Comparison of ENCODE assay signal across 26 mouse cellular contexts in genomic region chr12:15722161-15722560, GRCm38 (mm10).
"Had no signal": no experiment of that assay in that cellular context is flagged by ENCODE, and none has a peak within 500 bp of the region (broad histone marks: within the 10 kb centered on the region; RNA-seq: fewer than 3 reads in every experiment).

No protein-coding gene starts in this region.

- H3K27ac ChIP-seq: heart, embryonic 13.5 days; heart, embryonic 15.5 days; hindbrain, embryonic 10.5 days; hindbrain, embryonic 12.5 days; hindbrain, embryonic 14.5 days; intestine, embryonic 15.5 days; kidney, postnatal 0 days; layer of hippocampus, adult 2 months; left cerebral cortex, adult 2 months; limb, embryonic 10.5 days; limb, embryonic 12.5 days; liver, embryonic 13.5 days; liver, embryonic 15.5 days had no signal

- DNase-seq: forebrain, postnatal 0 days; gastrocnemius, postnatal 10 days; gastrocnemius, postnatal 25 days; heart, postnatal 4 days; kidney, adult 18-20 months; kidney, postnatal 14 days; kidney, postnatal 36 days; liver; liver, embryonic 13.5 days; liver, postnatal 0 days had no signal

- H3K36me3 ChIP-seq: heart, embryonic 13.5 days; heart, embryonic 15.5 days; hindbrain, embryonic 10.5 days; hindbrain, embryonic 12.5 days; intestine, embryonic 15.5 days; limb, embryonic 10.5 days; limb, embryonic 12.5 days; liver, embryonic 13.5 days; liver, embryonic 15.5 days had no signal

- ATAC-seq: forebrain, postnatal 0 days; hindbrain, embryonic 16.5 days; inflammation-experienced regulatory T-cells, adult 6 months; intestine, embryonic 15.5 days; intestine, postnatal 0 days; liver, postnatal 0 days had no signal

- H3K9me3 ChIP-seq: heart, embryonic 13.5 days; heart, embryonic 15.5 days; hindbrain, embryonic 10.5 days; hindbrain, embryonic 12.5 days; intestine, embryonic 15.5 days; limb, embryonic 10.5 days; limb, embryonic 12.5 days; liver, embryonic 13.5 days; liver, embryonic 15.5 days had no signal

- H3K4me3 ChIP-seq: heart, embryonic 13.5 days; heart, embryonic 15.5 days; hindbrain, embryonic 10.5 days; hindbrain, embryonic 12.5 days; intestine, embryonic 15.5 days; layer of hippocampus, adult 2 months; left cerebral cortex, adult 2 months; limb, embryonic 10.5 days; limb, embryonic 12.5 days; liver, embryonic 13.5 days; liver, embryonic 15.5 days had no signal

- H3K9ac ChIP-seq: forebrain, postnatal 0 days; heart, embryonic 13.5 days; heart, embryonic 15.5 days; hindbrain, embryonic 12.5 days; hindbrain, embryonic 14.5 days; intestine, embryonic 15.5 days; limb, embryonic 12.5 days; liver, embryonic 13.5 days; liver, embryonic 15.5 days; liver, postnatal 0 days had no signal

- H3K27me3 ChIP-seq: heart, embryonic 13.5 days; heart, embryonic 15.5 days; hindbrain, embryonic 12.5 days; intestine, embryonic 15.5 days; limb, embryonic 12.5 days; liver, embryonic 13.5 days; liver, embryonic 15.5 days had no signal

- H3K4me2 ChIP-seq: heart, embryonic 13.5 days; heart, embryonic 15.5 days; hindbrain, embryonic 12.5 days; hindbrain, embryonic 14.5 days; intestine, embryonic 15.5 days; limb, embryonic 12.5 days; liver, embryonic 11.5 days; liver, embryonic 13.5 days; liver, embryonic 15.5 days had no signal

- H3K4me1 ChIP-seq: hindbrain, embryonic 10.5 days; hindbrain, embryonic 12.5 days; intestine, embryonic 15.5 days; liver, embryonic 13.5 days; liver, embryonic 15.5 days had no signal
